15 mouse cellular contexts compared by ENCODE assay signal in genomic region chr17:46829856-46830535, GRCm38 (mm10). TPM values are rescaled to one million over a fixed set of nuclear protein-coding genes. Genes with fewer than 3 reads are reported as not detected.
A peak's percentile ranks its signal among the peaks of the same experiment; 100 is the strongest.
DNase-seq lines count a peak whose midpoint lies in the region; ATAC-seq and TF ChIP-seq lines count a peak whose summit lies in the region.
"Had no signal": no experiment of that assay in that cellular context is flagged by ENCODE, and none has a peak within 500 bp of the region (broad histone marks: within the 10 kb centered on the region; RNA-seq: fewer than 3 reads in every experiment).

No protein-coding gene starts in this region.

- H3K27me3 ChIP-seq in kidney, embryonic 16.5 days (ENCODE audit: insufficient read depth, low read length), result no peaks in the 10 kb centered on the region
- H3K27me3 ChIP-seq in limb, embryonic 10.5 days (ENCODE audit: low read depth, poor library complexity, severe bottlenecking), result no peaks in the 10 kb centered on the region
- H3K27me3 ChIP-seq: intestine, embryonic 15.5 days had no signal

- peak; percentile 66 for DNase-seq in kidney, adult 9 months
- peak; percentile 84 for DNase-seq in A20 (ENCODE audit: low read depth, low spot score)
- DNase-seq in adrenal gland, adult (ENCODE audit: inconsistent age in 2 of 2, low spot score in 1 of 2), result no peak
- no peak for DNase-seq in left cerebral cortex, adult 18-20 months (ENCODE audit: low spot score in 2 of 2)
- DNase-seq in limb, embryonic 10.5 days (ENCODE audit: low spot score), result no peak
- DNase-seq: cerebellum, postnatal 25 days; gastrocnemius, postnatal 36 days; layer of hippocampus, postnatal 36 days had no signal

- H3K4me2 ChIP-seq in kidney, embryonic 16.5 days (replicated peaks; ENCODE audit: low read depth, low read length), result no peak overlapping the region
- H3K4me2 ChIP-seq: intestine, embryonic 15.5 days had no signal

- H3K27ac ChIP-seq in kidney, embryonic 16.5 days (ENCODE audit: low read length), result no peak overlapping the region
- H3K27ac ChIP-seq in bone marrow macrophage, adult 2 months (ENCODE audit: insufficient read depth, low read depth, low read length), result peak overlapping the region; percentile 88
- no peak overlapping the region for H3K27ac ChIP-seq in limb, embryonic 10.5 days
- H3K27ac ChIP-seq: intestine, embryonic 15.5 days; liver, embryonic 14.5 days had no signal

- no peak for TF ChIP-seq POLR2A in bone marrow macrophage, adult 2 months (IDR thresholded peaks at IDR 0.05; ENCODE audit: borderline replicate concordance, low read depth, low read length)

- WGBS in kidney, embryonic 16.5 days, result 87% methylated on average over 11 of the region's 11 CpGs
- WGBS in limb, embryonic 10.5 days, result 91% methylated on average over 11 of the region's 11 CpGs

- H3K4me1 ChIP-seq in kidney, embryonic 16.5 days (ENCODE audit: insufficient read depth, low read length), result peaks cover 14% of the 10 kb centered on the region
- peaks cover 29% of the 10 kb centered on the region for H3K4me1 ChIP-seq in bone marrow macrophage, adult 2 months (ENCODE audit: control insufficient read depth, insufficient read depth, low read length)
- H3K4me1 ChIP-seq in limb, embryonic 10.5 days, result peaks cover 5% of the 10 kb centered on the region; the same call in 1 of the 2 replicates
- H3K4me1 ChIP-seq: intestine, embryonic 15.5 days had no signal

- H3K36me3 ChIP-seq in kidney, embryonic 16.5 days (ENCODE audit: insufficient read depth, low read length), result peaks cover 20% of the 10 kb centered on the region
- H3K36me3 ChIP-seq in limb, embryonic 10.5 days, result peaks cover 35% of the 10 kb centered on the region

- H3K9ac ChIP-seq in kidney, embryonic 16.5 days (replicated peaks; ENCODE audit: low read length), result no peak overlapping the region
- H3K9ac ChIP-seq: intestine, embryonic 15.5 days; liver, embryonic 14.5 days had no signal

- no peak overlapping the region for H3K4me3 ChIP-seq in kidney, embryonic 16.5 days (ENCODE audit: low read length)
- peak overlapping the region; percentile 30 for H3K4me3 ChIP-seq in bone marrow macrophage, adult 2 months (ENCODE audit: insufficient read depth, low read length)
- H3K4me3 ChIP-seq in limb, embryonic 10.5 days, result no peak overlapping the region
- H3K4me3 ChIP-seq: intestine, embryonic 15.5 days; myocyte had no signal

- ATAC-seq in kidney, embryonic 16.5 days (ENCODE audit: low FRiP score, low TSS enrichment), result no peak
- peak; percentile 40; the same call in 1 of the 2 replicates for ATAC-seq in megakaryocyte progenitor cell, adult 5-6 weeks (replicated peaks; ENCODE audit: poor library complexity)
- ATAC-seq: forebrain, embryonic 14.5 days; intestine, embryonic 15.5 days had no signal

- TF ChIP-seq CTCF in bone marrow macrophage, adult 2 months (IDR thresholded peaks at IDR 0.05; ENCODE audit: low read depth, low read length), result no peak

- H3K9me3 ChIP-seq in kidney, embryonic 16.5 days (ENCODE audit: low read length), result no peaks in the 10 kb centered on the region
- no peaks in the 10 kb centered on the region for H3K9me3 ChIP-seq in limb, embryonic 10.5 days (replicated peaks)
- H3K9me3 ChIP-seq: intestine, embryonic 15.5 days had no signal

RNA-seq across cellular contexts. Expression of gene Bicral, which starts 28.3 kb away (rescaled TPM):
- polyA plus RNA-seq in kidney, embryonic 16.5 days (2015; fragmentation: Nextera tagmentation; extraction: Ambion mirVana), result 3.2 and 3.6 TPM in 2 replicates
- polyA plus RNA-seq in bone marrow macrophage, adult 2 months (2012; ENCODE audit: insufficient read depth, insufficient read length, missing spikeins), result 11.3 and 11.8 TPM in 2 replicates
- total RNA-seq in megakaryocyte progenitor cell, adult 5-6 weeks (2015), result 20.9 and 26.1 TPM in 2 replicates
- 16.2 and 20.3 TPM in 2 replicates for total RNA-seq in megakaryocyte progenitor cell, adult 5-6 weeks (2017)
- total RNA-seq in left cerebral cortex, adult 18-20 months (2021), result 10 to 100 TPM; 53.2 to 58.9 TPM
- polyA plus RNA-seq in limb, embryonic 10.5 days (2016; fragmentation: Nextera tagmentation; extraction: Ambion mirVana), result 3.6 and 4.3 TPM in 2 replicates

RNA-seq across cellular contexts. Expression of gene Rpl7l1, which starts 47.5 kb away (rescaled TPM):
- polyA plus RNA-seq in kidney, embryonic 16.5 days (2015; fragmentation: Nextera tagmentation; extraction: Ambion mirVana), result 165 and 173 TPM in 2 replicates
- polyA plus RNA-seq in bone marrow macrophage, adult 2 months (2012; ENCODE audit: insufficient read depth, insufficient read length, missing spikeins), result 75.3 and 83.5 TPM in 2 replicates
- total RNA-seq in megakaryocyte progenitor cell, adult 5-6 weeks (2015), result 113 and 123 TPM in 2 replicates
- total RNA-seq in megakaryocyte progenitor cell, adult 5-6 weeks (2017), result 142 and 179 TPM in 2 replicates
- total RNA-seq in left cerebral cortex, adult 18-20 months (2021), result 10 to 100 TPM; 48.2 to 53.2 TPM
- polyA plus RNA-seq in limb, embryonic 10.5 days (2016; fragmentation: Nextera tagmentation; extraction: Ambion mirVana), result 224 and 254 TPM in 2 replicates

RNA-seq across cellular contexts. Expression of gene 2310039H08Rik, which starts 57.6 kb away (rescaled TPM):
- 76.1 and 89.9 TPM in 2 replicates for polyA plus RNA-seq in kidney, embryonic 16.5 days (2015; fragmentation: Nextera tagmentation; extraction: Ambion mirVana)
- 6.1 and 7.2 TPM in 2 replicates for polyA plus RNA-seq in bone marrow macrophage, adult 2 months (2012; ENCODE audit: insufficient read depth, insufficient read length, missing spikeins)
- 27.3 and 28.5 TPM in 2 replicates for total RNA-seq in megakaryocyte progenitor cell, adult 5-6 weeks (2015)
- total RNA-seq in megakaryocyte progenitor cell, adult 5-6 weeks (2017), result 10.0 and 16.5 TPM in 2 replicates
- total RNA-seq in left cerebral cortex, adult 18-20 months (2021), result 1 to 10 TPM; 6.4 to 8.3 TPM
- 34.2 and 35.4 TPM in 2 replicates for polyA plus RNA-seq in limb, embryonic 10.5 days (2016; fragmentation: Nextera tagmentation; extraction: Ambion mirVana)

Comparison
In these comparisons a context has a peak if more than half of its experiments do, and no peak if none do; other contexts are left out.
1. DNase-seq: peak in kidney, adult 9 months (single experiment) and A20 (single experiment); none in adrenal gland, adult (0 of 2), left cerebral cortex, adult 18-20 months (0 of 2) and limb, embryonic 10.5 days (single experiment).